Mouse (Mus musculus) midbrain, embryonic 10.5 days (tissue): ENCODE measurements around the gene Slc22a7. TPM values are rescaled to one million over a fixed set of nuclear protein-coding genes. Genes with fewer than 3 reads are reported as not detected.

ENCODE experiments used
- DNase-seq: peaks from one replicate; pipeline ENCODE4 v3.0.0-alpha.2; 2017; ENCODE audit warnings: low spot score
- H3K27ac ChIP-seq: fragments of 300-500 bp; sonication (generic); replicated peaks from 2 replicates; pipeline ENCODE4 v1.5.1; 2016; ENCODE audit warnings: mild to moderate bottlenecking
- H3K27me3 ChIP-seq: fragments of 300-500 bp; sonication (generic); 2 replicates; pipeline ENCODE4 v1.6.1; 2016; ENCODE audit warnings: low read depth, mild to moderate bottlenecking; ENCODE audit not compliant: poor library complexity, severe bottlenecking
- H3K36me3 ChIP-seq: fragments of 300-500 bp; sonication (generic); 2 replicates; pipeline ENCODE4 v1.6.1; 2016; ENCODE audit warnings: mild to moderate bottlenecking, moderate library complexity
- H3K4me1 ChIP-seq: fragments of 300-500 bp; sonication (generic); 2 replicates; pipeline ENCODE4 v1.6.1; 2016
- H3K4me3 ChIP-seq: fragments of 300-500 bp; sonication (generic); 2 replicates; pipeline ENCODE4 v1.5.1; 2016; ENCODE audit warnings: mild to moderate bottlenecking, moderate library complexity
- H3K9me3 ChIP-seq: fragments of 300-500 bp; sonication (generic); replicated peaks from 2 replicates; pipeline ENCODE4 v1.6.1; 2016; ENCODE audit warnings: mild to moderate bottlenecking
- WGBS: fragments of 180-500 bp; shearing (Covaris S2); methylation state at CpG from one replicate; pipeline ENCODE4 v1.1.7; 2016; 5-methylcytosine and 5-hydroxymethylcytosine counted together
- polyA plus RNA-seq: library from polyadenylated mRNA; unstranded; fragments of >200 nt; fragmentation: Nextera tagmentation; extraction: Ambion mirVana; gene quantifications from 2 replicates; pipeline ENCODE4 v1.2.1, GENCODE M21; 2016

Gene Slc22a7
- polyA plus RNA-seq, 1 experiment from 2014 or later, result not detected

GRCm38 (mm10) chr17:46426496-46426895 is 11.8 kb downstream of the Slc22a7 start:
- no peak for DNase-seq
- no peaks in the 10 kb centered on the region for H3K9me3 ChIP-seq

GRCm38 (mm10) chr17:46419717-46420116 is 18.5 kb downstream of the Slc22a7 start:
- Histone ChIP-seq H3K27ac (no peak overlapping the region), H3K36me3 (peaks cover 4% of the 10 kb centered on the region), H3K4me1 (no peaks in the 10 kb centered on the region), H3K9me3 (no peaks in the 10 kb centered on the region), H3K4me3 (no peak overlapping the region), H3K27me3 (no peaks in the 10 kb centered on the region)
- no peak for DNase-seq

More at GRCm38 (mm10) chr17:46426496-46426895, 11.8 kb downstream of the Slc22a7 start:
- Histone ChIP-seq H3K4me3 (no peak overlapping the region), H3K4me1 (peaks cover 16% of the 10 kb centered on the region), H3K27me3 (peaks cover 19% of the 10 kb centered on the region), H3K27ac (no peak overlapping the region), H3K36me3 (no peaks in the 10 kb centered on the region)

GRCm38 (mm10) chr17:46418628-46419027 is 19.6 kb downstream of the Slc22a7 start:
- H3K27me3 ChIP-seq, result no peaks in the 10 kb centered on the region
- peaks cover 13% of the 10 kb centered on the region for H3K36me3 ChIP-seq
- H3K9me3 ChIP-seq, result no peaks in the 10 kb centered on the region
- no peak for DNase-seq
- H3K4me1 ChIP-seq, result no peaks in the 10 kb centered on the region
- H3K4me3 ChIP-seq, result no peak overlapping the region
- WGBS, result 87% methylated on average over 5 of the region's 5 CpGs
- H3K27ac ChIP-seq, result no peak overlapping the region

GRCm38 (mm10) chr17:46408478-46408877 is 29.8 kb downstream of the Slc22a7 start:
- Histone ChIP-seq H3K27me3 (no peaks in the 10 kb centered on the region), H3K9me3 (no peaks in the 10 kb centered on the region), H3K4me1 (no peaks in the 10 kb centered on the region), H3K4me3 (no peak overlapping the region), H3K27ac (no peak overlapping the region), H3K36me3 (peaks cover 91% of the 10 kb centered on the region)
- no peak for DNase-seq
- 42% methylated on average over 3 of the region's 3 CpGs for WGBS

- no peaks in the 10 kb centered on the region for H3K4me1 ChIP-seq
- no peaks in the 10 kb centered on the region for H3K9me3 ChIP-seq
- WGBS, result 93% methylated on average over 1 of the region's 1 CpGs
- H3K27ac ChIP-seq, result no peak overlapping the region
- DNase-seq, result no peak
- H3K36me3 ChIP-seq, result peaks cover 78% of the 10 kb centered on the region
- no peaks in the 10 kb centered on the region for H3K27me3 ChIP-seq
- H3K4me3 ChIP-seq, result no peak overlapping the region
Measured at GRCm38 (mm10) chr17:46394631-46395030, 43.6 kb downstream of the Slc22a7 start.

- Histone ChIP-seq H3K27me3 (no peaks in the 10 kb centered on the region), H3K4me1 (no peaks in the 10 kb centered on the region), H3K4me3 (no peak overlapping the region), H3K27ac (no peak overlapping the region), H3K36me3 (peaks cover 78% of the 10 kb centered on the region), H3K9me3 (no peaks in the 10 kb centered on the region)
- 53% methylated on average over 2 of the region's 2 CpGs for WGBS
- peak; percentile 22 for DNase-seq
Measured at GRCm38 (mm10) chr17:46393012-46393411, 45.2 kb downstream of the Slc22a7 start.

- peaks cover 56% of the 10 kb centered on the region for H3K36me3 ChIP-seq
- H3K4me1 ChIP-seq, result peaks cover 17% of the 10 kb centered on the region
- whole genome bisulfite sequencing, result 90% methylated on average over 3 of the region's 3 CpGs
- no peak for DNase-seq
- no peaks in the 10 kb centered on the region for H3K9me3 ChIP-seq
- no peak overlapping the region for H3K27ac ChIP-seq
- no peaks in the 10 kb centered on the region for H3K27me3 ChIP-seq
- no peak overlapping the region for H3K4me3 ChIP-seq
Measured at GRCm38 (mm10) chr17:46388200-46388599, 50.1 kb downstream of the Slc22a7 start.

- peak; percentile 60 for DNase-seq
- H3K27me3 ChIP-seq, result no peaks in the 10 kb centered on the region
Measured at GRCm38 (mm10) chr17:46384061-46384801, 54.0 kb downstream of the Slc22a7 start.

GRCm38 (mm10) chr17:46383294-46384060 is 54.8 kb downstream of the Slc22a7 start, which contains the start of gene Zfp318:
TSS of gene Zfp318 (plus strand) at chr17:46383731.
- WGBS, result under 1% methylated on average over 65 of the region's 105 CpGs
- H3K4me3 ChIP-seq, result peak within 1 kb of the TSS; percentile 94
- DNase-seq, result peak; percentile 98
- H3K27ac ChIP-seq, result peak within 1 kb of the TSS; percentile 96
- H3K27me3 ChIP-seq, result no peaks in the 10 kb centered on the region
- H3K9me3 ChIP-seq, result no peaks in the 10 kb centered on the region
- H3K4me1 ChIP-seq, result peaks cover 17% of the 10 kb centered on the region
- peaks cover 20% of the 10 kb centered on the region for H3K36me3 ChIP-seq

More at GRCm38 (mm10) chr17:46384061-46384801, 54.0 kb downstream of the Slc22a7 start:
- Histone ChIP-seq H3K27ac (peak overlapping the region; percentile 96), H3K9me3 (no peaks in the 10 kb centered on the region), H3K36me3 (peaks cover 28% of the 10 kb centered on the region), H3K4me3 (peak overlapping the region; percentile 94), H3K4me1 (peaks cover 17% of the 10 kb centered on the region)
- 1% methylated on average over 64 of the region's 70 CpGs for WGBS

Other genes with a start within 250 kb of the Slc22a7 start
- 12.6 and 13.6 TPM in 2 replicates for gene Polh, start 235.8 kb downstream of the Slc22a7 start, polyA plus RNA-seq
- gene Xpo5, start 235.7 kb downstream of the Slc22a7 start, polyA plus RNA-seq, result 67.1 and 70.7 TPM in 2 replicates
- 131 and 138 TPM in 2 replicates for gene Polr1c, start 190.4 kb downstream of the Slc22a7 start, polyA plus RNA-seq
- 71.5 and 75.0 TPM in 2 replicates for gene Yipf3, start 190.4 kb downstream of the Slc22a7 start, polyA plus RNA-seq
- gene Lrrc73, start 184.9 kb downstream of the Slc22a7 start, polyA plus RNA-seq, result 1.6 and 1.9 TPM in 2 replicates
- 65.8 and 68.2 TPM in 2 replicates for gene Tjap1, start 155.4 kb downstream of the Slc22a7 start, polyA plus RNA-seq
- gene Dlk2, start 141.0 kb downstream of the Slc22a7 start, polyA plus RNA-seq, result 0.68 and 0.78 TPM in 2 replicates
- gene Abcc10, start 110.1 kb downstream of the Slc22a7 start, polyA plus RNA-seq, result 7.6 and 8.9 TPM in 2 replicates
- gene Zfp318, start 54.7 kb downstream of the Slc22a7 start, polyA plus RNA-seq, result 7.8 and 9.9 TPM in 2 replicates
- gene Crip3, start 9.5 kb downstream of the Slc22a7 start, polyA plus RNA-seq, result 0.72 and 0.85 TPM in 2 replicates
- gene Ttbk1, start 49.2 kb upstream of the Slc22a7 start, polyA plus RNA-seq, result 0.81 and 1.8 TPM in 2 replicates
- gene Dnph1, start 58.3 kb upstream of the Slc22a7 start, polyA plus RNA-seq, result 85.2 and 98.4 TPM in 2 replicates
- 4.4 and 6.3 TPM in 2 replicates for gene Cul9, start 107.9 kb upstream of the Slc22a7 start, polyA plus RNA-seq
- gene Srf, start 117.7 kb upstream of the Slc22a7 start, polyA plus RNA-seq, result 5.0 and 6.5 TPM in 2 replicates
- gene Ptk7, start 191.0 kb upstream of the Slc22a7 start, polyA plus RNA-seq, result 65.3 and 68.4 TPM in 2 replicates
- gene Klc4, start 207.6 kb upstream of the Slc22a7 start, polyA plus RNA-seq, result 33.0 and 40.3 TPM in 2 replicates
- gene Mrpl2, start 207.8 kb upstream of the Slc22a7 start, polyA plus RNA-seq, result 126 and 129 TPM in 2 replicates
- 37.4 and 45.1 TPM in 2 replicates for gene Cul7, start 211.9 kb upstream of the Slc22a7 start, polyA plus RNA-seq
- gene Rrp36, start 235.9 kb upstream of the Slc22a7 start, polyA plus RNA-seq, result 69.4 and 69.6 TPM in 2 replicates
- 178 and 180 TPM in 2 replicates for gene Mea1, start 240.3 kb upstream of the Slc22a7 start, polyA plus RNA-seq
- gene Klhdc3, start 242.5 kb upstream of the Slc22a7 start, polyA plus RNA-seq, result 126 and 128 TPM in 2 replicates